Mouse (Mus musculus) lung, embryonic 16.5 days (tissue): ENCODE results near the gene Ccdc13. TPM values are rescaled to one million over a fixed set of nuclear protein-coding genes. Genes with fewer than 3 reads are reported as not detected.
A peak's percentile ranks its signal among the peaks of the same experiment; 100 is the strongest.

Experiments used
- ATAC-seq: fragments of 200-750 bp; cut with Nextera tagmentation; 2 replicates; pipeline ENCODE4 v1.8.0; 2017; ENCODE audit warnings: low read depth, mild to moderate bottlenecking, moderate library complexity
- H3K27ac ChIP-seq: fragments of 300-500 bp; sonication (generic); 2 replicates; pipeline ENCODE4 v1.5.1; 2014; ENCODE audit warnings: mild to moderate bottlenecking, control low read depth, low read length
- H3K27me3 ChIP-seq: fragments of 300-500 bp; sonication (generic); 2 replicates; pipeline ENCODE4 v1.6.1; 2014; ENCODE audit warnings: low read depth, low read length, mixed read lengths; ENCODE audit not compliant: control insufficient read depth, insufficient read depth
- H3K36me3 ChIP-seq: fragments of 300-500 bp; sonication (generic); 2 replicates; pipeline ENCODE4 v1.6.1; 2014; ENCODE audit warnings: low read length; ENCODE audit not compliant: control insufficient read depth, insufficient read depth
- H3K4me1 ChIP-seq: fragments of 300-500 bp; sonication (generic); replicated peaks from 2 replicates; pipeline ENCODE4 v1.6.1; 2014; ENCODE audit warnings: low read length, mixed read lengths; ENCODE audit not compliant: control insufficient read depth, insufficient read depth
- H3K4me2 ChIP-seq: fragments of 300-500 bp; sonication (generic); 2 replicates; pipeline ENCODE4 v1.6.1; 2014; ENCODE audit warnings: low read depth, low read length, control low read depth
- H3K4me3 ChIP-seq: fragments of 300-500 bp; sonication (generic); 2 replicates; pipeline ENCODE4 v1.5.1; 2014; ENCODE audit warnings: mild to moderate bottlenecking, low read length, control low read depth
- H3K9ac ChIP-seq: fragments of 300-500 bp; sonication (generic); 2 replicates; pipeline ENCODE4 v1.6.1; 2014; ENCODE audit warnings: low read length, control low read depth
- H3K9me3 ChIP-seq: fragments of 300-500 bp; sonication (generic); 2 replicates; pipeline ENCODE4 v1.6.1; 2016; ENCODE audit warnings: low read length; ENCODE audit not compliant: control insufficient read depth
- WGBS: fragments of 180-500 bp; shearing (Covaris S2); extraction: QIAGEN DNeasy Blood & Tissue Kit; methylation state at CpG from one replicate; pipeline ENCODE4 v1.1.7; 2014; 5-methylcytosine and 5-hydroxymethylcytosine counted together
- polyA plus RNA-seq: library from polyadenylated mRNA; unstranded; fragments of >200 nt; fragmentation: Nextera tagmentation; extraction: Ambion mirVana; gene quantifications from 2 replicates; pipeline ENCODE4 v1.2.1, GENCODE M21; 2015

The Ccdc13 gene
- polyA plus RNA-seq, 1 experiment from 2014 or later: 2.0 TPM

DNA sequence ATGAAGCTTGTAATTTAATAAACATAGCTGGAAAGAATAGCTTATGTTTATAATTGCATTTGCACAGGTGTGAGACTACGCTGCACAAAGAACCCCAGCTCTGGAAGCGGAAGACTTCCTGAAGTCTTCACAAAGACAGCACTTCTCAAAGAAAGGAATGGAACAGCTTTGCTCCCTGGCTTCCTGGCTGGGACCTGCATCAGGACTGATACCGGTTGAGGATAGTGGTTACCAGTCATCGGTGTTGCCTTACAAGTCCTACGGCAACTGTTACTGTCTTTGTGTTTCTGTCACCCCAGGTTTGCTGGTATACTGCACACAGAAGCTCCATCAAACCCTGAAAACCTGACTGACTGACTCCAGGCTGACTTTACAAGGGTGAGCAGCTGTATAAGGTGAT, 30.2 kb upstream of the Ccdc13 start:
- no peak for ATAC-seq
- WGBS: 81% methylated on average over 5 of the region's 5 CpGs
- Histone ChIP-seq H3K36me3 (no peaks in the 10 kb centered on the region), H3K27ac (no peak overlapping the region), H3K9ac (no peak overlapping the region), H3K9me3 (no peaks in the 10 kb centered on the region), H3K4me3 (no peak overlapping the region), H3K4me2 (no peak overlapping the region), H3K27me3 (no peaks in the 10 kb centered on the region), H3K4me1 (peaks cover 9% of the 10 kb centered on the region)

DNA sequence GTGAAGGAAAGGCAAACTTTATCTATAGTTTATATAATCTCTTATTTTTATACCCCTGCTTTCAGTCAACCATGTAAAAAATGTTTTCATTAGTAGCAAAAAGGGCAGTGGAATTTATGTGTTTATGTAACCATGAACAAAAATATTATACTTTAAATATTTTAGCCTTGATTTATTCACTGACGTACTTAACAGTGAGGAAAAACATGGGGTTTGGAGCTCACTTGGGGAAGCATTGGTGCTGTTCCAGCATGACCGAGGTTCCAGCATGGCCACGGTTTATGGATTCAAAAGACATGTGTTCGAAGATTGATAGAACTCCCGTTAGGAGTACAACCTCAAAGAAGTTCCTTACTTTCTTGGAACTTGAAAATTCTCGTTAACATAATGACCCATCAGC, 29.0 kb upstream of the Ccdc13 start:
- peak overlapping the region; percentile 50 for H3K27ac ChIP-seq

GRCm38 (mm10) chr9:121867632-121868031, 28.4 kb upstream of the Ccdc13 start:
- Histone ChIP-seq H3K36me3 (no peaks in the 10 kb centered on the region), H3K27ac (peak overlapping the region; percentile 77), H3K4me1 (peaks cover 11% of the 10 kb centered on the region), H3K27me3 (no peaks in the 10 kb centered on the region), H3K9ac (no peak overlapping the region), H3K9me3 (no peaks in the 10 kb centered on the region), H3K4me2 (no peak overlapping the region), H3K4me3 (no peak overlapping the region)
- WGBS: 46% methylated on average over 6 of the region's 6 CpGs
- ATAC-seq: peak; percentile 88

More for the DNA sequence above, 29.0 kb upstream of the Ccdc13 start:
- H3K27me3 ChIP-seq: no peaks in the 10 kb centered on the region
- peaks cover 11% of the 10 kb centered on the region for H3K4me1 ChIP-seq
- H3K9ac ChIP-seq: no peak overlapping the region
- peak; percentile 65; the same call in 1 of the 2 replicates for ATAC-seq
- no peaks in the 10 kb centered on the region for H3K9me3 ChIP-seq
- no peak overlapping the region for H3K4me2 ChIP-seq
- no peak overlapping the region for H3K4me3 ChIP-seq
- 54% methylated on average over 6 of the region's 6 CpGs for WGBS
- no peaks in the 10 kb centered on the region for H3K36me3 ChIP-seq

GRCm38 (mm10) chr9:121865425-121866008, 26.3 kb upstream of the Ccdc13 start:
- no peak overlapping the region for H3K4me3 ChIP-seq
- no peak overlapping the region for H3K4me2 ChIP-seq
- H3K27me3 ChIP-seq: no peaks in the 10 kb centered on the region
- H3K36me3 ChIP-seq: no peaks in the 10 kb centered on the region
- peaks cover 11% of the 10 kb centered on the region for H3K4me1 ChIP-seq
- 28% methylated on average over 3 of the region's 3 CpGs for WGBS
- H3K27ac ChIP-seq: peak overlapping the region; percentile 6; the same call in 1 of the 2 replicates
- H3K9ac ChIP-seq: no peak overlapping the region; the same call in 1 of the 2 replicates
- no peaks in the 10 kb centered on the region for H3K9me3 ChIP-seq
- ATAC-seq: no peak

- H3K27ac ChIP-seq: no peak overlapping the region
- H3K9ac ChIP-seq: no peak overlapping the region
- H3K4me3 ChIP-seq: no peak overlapping the region
- H3K36me3 ChIP-seq: no peaks in the 10 kb centered on the region
- no peak overlapping the region for H3K4me2 ChIP-seq
- ATAC-seq: no peak
- H3K4me1 ChIP-seq: peaks cover 11% of the 10 kb centered on the region
- 40% methylated on average over 4 of the region's 4 CpGs for WGBS
- no peaks in the 10 kb centered on the region for H3K27me3 ChIP-seq
- H3K9me3 ChIP-seq: no peaks in the 10 kb centered on the region
Observed at GRCm38 (mm10) chr9:121864837-121865236, 25.6 kb upstream of the Ccdc13 start.

DNA sequence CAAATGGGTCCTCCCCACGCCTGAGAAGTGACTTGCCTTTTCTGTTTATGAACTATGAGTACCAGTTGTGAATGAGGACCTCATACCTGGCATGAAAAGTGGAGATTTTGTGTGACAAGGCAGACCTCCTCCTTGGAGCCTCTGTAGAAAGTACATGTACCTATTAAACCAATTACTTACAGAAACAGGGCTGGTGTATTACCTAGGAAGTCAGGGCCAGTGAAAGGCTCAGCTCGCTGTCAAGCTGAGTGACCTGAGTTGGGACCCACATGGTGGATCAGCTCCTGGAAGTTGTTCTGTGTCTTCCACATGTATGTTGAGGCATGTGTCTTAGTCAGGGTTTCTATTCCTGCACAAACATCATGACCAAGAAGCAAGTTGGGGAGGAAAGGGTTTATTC, 21.7 kb upstream of the Ccdc13 start:
- Histone ChIP-seq H3K4me3 (no peak overlapping the region), H3K36me3 (no peaks in the 10 kb centered on the region), H3K4me2 (no peak overlapping the region), H3K9me3 (no peaks in the 10 kb centered on the region), H3K4me1 (peaks cover 11% of the 10 kb centered on the region), H3K27ac (no peak overlapping the region), H3K27me3 (no peaks in the 10 kb centered on the region), H3K9ac (no peak overlapping the region)
- 73% methylated on average over 2 of the region's 2 CpGs for WGBS
- no peak for ATAC-seq

DNA sequence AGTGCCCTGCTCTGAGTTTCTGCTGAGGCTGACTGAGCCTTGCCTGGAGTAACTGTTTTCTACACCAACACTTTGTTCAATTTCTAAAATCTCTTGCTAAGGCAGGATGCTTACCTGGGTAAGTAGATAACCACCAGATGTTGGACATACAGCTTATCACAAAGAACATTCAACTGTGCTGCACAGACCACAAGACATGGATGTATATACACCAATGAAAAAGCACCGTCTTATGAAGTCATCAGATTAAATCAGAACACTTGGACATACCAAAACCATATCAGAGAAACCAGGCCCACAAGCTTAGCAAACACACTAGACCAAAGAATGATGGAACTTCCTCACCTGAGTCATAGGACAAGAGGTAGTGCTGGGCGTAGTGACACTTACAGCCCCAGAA, 20.1 kb upstream of the Ccdc13 start:
- no peak overlapping the region for H3K4me3 ChIP-seq
- no peak for ATAC-seq
- H3K27ac ChIP-seq: no peak overlapping the region
- no peaks in the 10 kb centered on the region for H3K9me3 ChIP-seq
- H3K4me2 ChIP-seq: no peak overlapping the region
- H3K27me3 ChIP-seq: no peaks in the 10 kb centered on the region
- H3K9ac ChIP-seq: no peak overlapping the region
- WGBS: 96% methylated on average over 2 of the region's 2 CpGs
- H3K4me1 ChIP-seq: peaks cover 6% of the 10 kb centered on the region
- H3K36me3 ChIP-seq: no peaks in the 10 kb centered on the region

- Histone ChIP-seq H3K4me3 (peak within 1 kb of the TSS; percentile 90), H3K27ac (peak within 1 kb of the TSS; percentile 99), H3K36me3 (no peaks in the 10 kb centered on the region), H3K4me1 (peaks cover 6% of the 10 kb centered on the region), H3K4me2 (peak within 1 kb of the TSS; percentile 90), H3K9ac (peak within 1 kb of the TSS; percentile 90), H3K9me3 (no peaks in the 10 kb centered on the region), H3K27me3 (no peaks in the 10 kb centered on the region)
- no peak for ATAC-seq
- 5% methylated on average over 6 of the region's 6 CpGs for WGBS
Observed at GRCm38 (mm10) chr9:121858153-121858488, 18.9 kb upstream of the Ccdc13 start, which contains the start of gene Higd1a. Gene Higd1a, minus strand, starts transcription at chr9:121858362.

DNA sequence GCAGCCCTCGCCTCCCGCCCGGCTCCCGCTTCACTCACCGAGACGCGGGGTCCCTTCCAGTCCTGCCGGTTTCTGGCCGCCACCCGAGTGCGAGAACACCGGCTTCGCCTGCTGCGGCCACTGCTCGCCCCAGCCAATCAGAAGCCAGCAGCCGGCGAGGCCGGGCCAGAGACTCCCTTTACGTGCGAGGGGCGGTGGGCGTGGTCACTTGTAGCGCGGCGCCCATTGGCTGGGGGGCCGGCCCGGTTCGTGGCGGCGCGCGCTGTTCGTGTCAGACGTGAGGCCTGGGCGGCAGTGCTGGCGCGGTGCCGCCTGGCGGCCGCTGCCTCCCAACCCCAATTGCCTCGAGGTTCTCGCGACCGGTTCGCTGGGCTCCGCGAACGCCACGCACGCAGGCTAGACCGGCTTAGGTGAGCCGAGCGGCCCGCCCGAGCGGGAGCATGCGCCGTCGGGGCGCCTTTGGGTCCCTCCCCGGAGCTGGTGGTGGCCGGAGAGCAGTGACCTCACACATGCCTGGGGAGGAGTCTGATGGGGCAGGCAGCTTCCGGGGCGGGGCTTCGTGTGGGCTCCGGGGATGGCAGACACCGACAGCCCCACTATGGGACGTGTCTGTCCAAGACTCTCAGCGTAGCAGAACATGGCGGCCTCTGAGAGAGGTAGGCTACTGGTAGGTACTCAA, 18.4 kb upstream of the Ccdc13 start:
- under 1% methylated on average over 60 of the region's 70 CpGs for whole genome bisulfite sequencing
- Histone ChIP-seq H3K4me2 (peak overlapping the region; percentile 90), H3K27me3 (no peaks in the 10 kb centered on the region), H3K27ac (peak overlapping the region; percentile 99), H3K36me3 (no peaks in the 10 kb centered on the region), H3K9ac (peak overlapping the region; percentile 90), H3K4me1 (peaks cover 6% of the 10 kb centered on the region), H3K4me3 (peak overlapping the region; percentile 90), H3K9me3 (no peaks in the 10 kb centered on the region)
- peak; percentile 99 for ATAC-seq
